Mouse (Mus musculus): Measurements from ENCODE around the gene Inpp5b.
A peak's percentile ranks its signal among the peaks of the same experiment; 100 is the strongest.

DNA sequence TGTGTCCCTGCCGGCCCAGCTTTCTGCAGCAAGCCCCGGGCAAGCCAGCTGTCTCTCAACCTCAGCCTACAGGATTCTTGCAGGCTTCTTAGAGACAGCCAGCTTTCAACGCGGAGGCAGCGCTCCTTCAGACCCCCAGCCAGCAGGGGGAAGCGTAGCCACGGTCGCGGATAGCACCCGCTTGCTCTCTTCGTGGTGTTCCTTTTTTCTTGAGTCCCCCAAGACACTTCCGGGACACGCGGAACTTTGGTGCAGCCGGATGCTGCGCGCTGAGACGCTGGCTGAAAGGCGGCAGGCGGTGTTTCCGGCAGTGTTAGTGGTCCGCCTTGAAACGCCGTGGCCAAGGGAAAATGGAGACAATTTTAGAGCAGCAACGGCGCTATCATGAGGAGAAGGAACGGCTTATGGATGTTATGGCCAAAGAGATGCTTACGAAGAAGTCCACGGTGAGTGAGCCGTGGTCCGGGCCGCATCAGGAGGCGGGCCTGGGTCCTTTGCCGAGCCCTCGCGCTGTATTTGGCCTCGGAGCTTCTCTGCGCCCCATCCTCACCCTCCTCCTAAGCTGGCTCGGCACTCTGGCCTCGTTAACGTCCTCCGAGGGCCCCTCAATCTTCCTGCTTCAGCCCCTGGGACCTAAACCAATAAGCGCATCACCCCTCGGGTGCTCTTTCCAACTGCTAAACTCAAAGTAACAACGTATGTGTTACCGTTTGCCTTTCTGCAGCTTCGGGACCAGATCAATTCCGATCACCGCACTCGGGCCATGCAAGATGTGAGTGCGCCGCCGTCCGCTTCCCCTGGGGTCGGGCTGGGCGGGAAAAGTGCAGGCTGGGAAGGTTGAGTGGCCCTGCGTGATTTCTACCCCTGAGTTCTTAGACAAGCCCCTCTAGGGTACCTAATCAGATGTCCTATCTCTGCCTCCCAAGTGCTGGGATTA lies 26.8 kb upstream of the Inpp5b start, which contains the start of gene Sf3a3:
- peak; percentile 43 for TF ChIP-seq CTCF (IDR thresholded peaks at IDR 0.05; ENCODE audit: low read depth, low read length)
- no peak for TF ChIP-seq GATA1 (IDR thresholded peaks at IDR 0.05; ENCODE audit: borderline replicate concordance, low read length)
- no peak for TF ChIP-seq GATA2 (IDR thresholded peaks at IDR 0.05; ENCODE audit: borderline replicate concordance, low read depth, low read length)
- no peak for TF ChIP-seq POLR2AphosphoS5 (IDR thresholded peaks at IDR 0.05; ENCODE audit: insufficient replicate concordance, low read depth, low read length)
